Mouse (Mus musculus) liver, embryonic 13.5 days (tissue): Measurements from ENCODE around the gene Ubash3b. TPM values are rescaled to one million over a fixed set of nuclear protein-coding genes. Genes with fewer than 3 reads are reported as not detected.

Experiments used
- ATAC-seq: fragments of 200-750 bp; cut with Nextera tagmentation; 2 replicates; pipeline ENCODE4 v1.8.0; 2017; ENCODE audit warnings: low read depth, mild to moderate bottlenecking, moderate number of reproducible peaks, moderate library complexity
- DNase-seq: peaks from one replicate; pipeline ENCODE4 v3.0.0; 2022
- H3K27ac ChIP-seq: fragments of 300-500 bp; sonication (generic); 2 replicates; pipeline ENCODE4 v1.5.1; 2015; ENCODE audit warnings: moderate library complexity, mild to moderate bottlenecking, inconsistent platforms
- H3K27me3 ChIP-seq: fragments of 300-500 bp; sonication (generic); 2 replicates; pipeline ENCODE4 v1.6.1; 2015; ENCODE audit warnings: mild to moderate bottlenecking, inconsistent platforms
- H3K36me3 ChIP-seq: fragments of 300-500 bp; sonication (generic); 2 replicates; pipeline ENCODE4 v1.6.1; 2015; ENCODE audit warnings: mild to moderate bottlenecking, inconsistent platforms
- H3K4me1 ChIP-seq: fragments of 300-500 bp; sonication (generic); replicated peaks from 2 replicates; pipeline ENCODE4 v1.6.1; 2015; ENCODE audit warnings: inconsistent platforms
- H3K4me2 ChIP-seq: fragments of 300-500 bp; sonication (generic); 2 replicates; pipeline ENCODE4 v1.6.1; 2015; ENCODE audit warnings: inconsistent platforms, mild to moderate bottlenecking, moderate library complexity
- H3K4me3 ChIP-seq: fragments of 300-500 bp; sonication (generic); replicated peaks from 2 replicates; pipeline ENCODE4 v1.5.1; 2015; ENCODE audit warnings: mild to moderate bottlenecking, inconsistent platforms
- H3K9ac ChIP-seq: fragments of 300-500 bp; sonication (generic); 2 replicates; pipeline ENCODE4 v1.6.1; 2015; ENCODE audit warnings: mild to moderate bottlenecking, inconsistent platforms
- H3K9me3 ChIP-seq: fragments of 300-500 bp; sonication (generic); replicated peaks from 2 replicates; pipeline ENCODE4 v1.6.1; 2016; ENCODE audit warnings: inconsistent platforms
- WGBS: fragments of 180-500 bp; shearing (Covaris S2); methylation state at CpG from one replicate; pipeline ENCODE4 v1.1.7; 2015; ENCODE audit not compliant: insufficient replicate concordance; 5-methylcytosine and 5-hydroxymethylcytosine counted together
- polyA plus RNA-seq: library from polyadenylated mRNA; unstranded; fragments of >200 nt; fragmentation: Nextera tagmentation; extraction: Ambion mirVana; gene quantifications from 2 replicates; pipeline ENCODE4 v1.2.1, GENCODE M21; 2015

The Ubash3b gene
- polyA plus RNA-seq, 1 experiment from 2014 or later: 6.7 TPM

DNA sequence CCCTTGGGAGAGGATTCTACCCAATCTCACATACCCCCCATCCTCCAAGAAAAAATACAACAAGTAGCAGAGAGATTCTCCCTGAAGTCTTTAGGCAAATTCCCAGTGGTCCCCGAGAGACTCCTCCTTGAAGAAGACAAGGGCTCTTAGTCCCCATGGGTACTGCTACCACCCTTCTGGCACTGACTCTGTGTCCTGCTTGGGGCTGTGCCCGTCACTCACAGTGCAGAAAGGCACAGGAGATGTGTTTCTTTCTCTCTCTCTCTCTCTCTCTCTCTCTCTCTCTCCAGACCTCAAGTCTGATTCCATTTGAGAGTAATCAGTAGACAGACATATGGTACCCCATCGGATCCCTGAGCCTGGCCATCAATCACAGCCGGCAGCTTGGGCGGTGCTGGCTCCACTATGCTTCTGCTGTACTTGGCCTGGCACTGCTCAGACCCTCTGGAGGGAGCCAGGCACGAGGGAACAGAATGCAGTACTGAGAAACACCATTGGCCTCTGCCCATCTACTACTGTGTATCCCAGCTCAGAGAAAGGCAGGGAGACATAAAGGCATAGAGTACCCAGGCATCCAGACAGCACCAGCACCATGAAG is 12.3 kb downstream of the Ubash3b start:
- ATAC-seq (0 out of 2 replicates have a peak, but pooled peaks have one; percentile 21), DNase-seq (no peak)
- Histone ChIP-seq H3K9ac (no peak overlapping the region), H3K27me3 (no peaks in the 10 kb centered on the region), H3K4me1 (peaks cover 44% of the 10 kb centered on the region), H3K9me3 (no peaks in the 10 kb centered on the region), H3K27ac (peak overlapping the region; percentile 3; the same call in 1 of the 2 replicates), H3K4me2 (no peak overlapping the region), H3K36me3 (no peaks in the 10 kb centered on the region), H3K4me3 (no peak overlapping the region)
- 44% methylated on average over 6 of the region's 6 CpGs for WGBS

DNA sequence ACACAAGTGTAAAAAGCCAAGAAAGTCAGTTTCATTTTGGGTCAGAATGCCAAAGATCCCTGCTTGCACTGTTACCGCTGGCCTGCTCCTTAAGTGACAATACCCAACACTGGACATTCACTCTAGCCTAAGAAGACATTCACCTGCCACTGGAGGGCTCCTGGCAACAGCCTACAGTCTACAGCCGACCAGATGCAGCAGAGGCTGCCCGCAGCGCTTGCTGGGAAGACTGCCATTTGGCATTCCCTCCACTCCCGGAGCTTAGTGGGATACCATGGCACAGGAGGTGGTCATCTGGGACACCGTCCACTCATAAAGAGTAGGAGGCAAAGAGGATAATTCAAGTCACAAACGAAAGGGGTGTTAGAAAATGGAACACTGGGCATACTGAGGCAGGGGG is 12.9 kb downstream of the Ubash3b start:
- DNase-seq: no peak
- H3K27ac ChIP-seq: no peak overlapping the region
- H3K4me1 ChIP-seq: peaks cover 45% of the 10 kb centered on the region
- H3K27me3 ChIP-seq: no peaks in the 10 kb centered on the region
- H3K4me2 ChIP-seq: no peak overlapping the region
- H3K9ac ChIP-seq: no peak overlapping the region
- H3K9me3 ChIP-seq: no peaks in the 10 kb centered on the region
- H3K4me3 ChIP-seq: no peak overlapping the region
- WGBS: 74% methylated on average over 7 of the region's 7 CpGs
- H3K36me3 ChIP-seq: no peaks in the 10 kb centered on the region
- no peak for ATAC-seq

DNA sequence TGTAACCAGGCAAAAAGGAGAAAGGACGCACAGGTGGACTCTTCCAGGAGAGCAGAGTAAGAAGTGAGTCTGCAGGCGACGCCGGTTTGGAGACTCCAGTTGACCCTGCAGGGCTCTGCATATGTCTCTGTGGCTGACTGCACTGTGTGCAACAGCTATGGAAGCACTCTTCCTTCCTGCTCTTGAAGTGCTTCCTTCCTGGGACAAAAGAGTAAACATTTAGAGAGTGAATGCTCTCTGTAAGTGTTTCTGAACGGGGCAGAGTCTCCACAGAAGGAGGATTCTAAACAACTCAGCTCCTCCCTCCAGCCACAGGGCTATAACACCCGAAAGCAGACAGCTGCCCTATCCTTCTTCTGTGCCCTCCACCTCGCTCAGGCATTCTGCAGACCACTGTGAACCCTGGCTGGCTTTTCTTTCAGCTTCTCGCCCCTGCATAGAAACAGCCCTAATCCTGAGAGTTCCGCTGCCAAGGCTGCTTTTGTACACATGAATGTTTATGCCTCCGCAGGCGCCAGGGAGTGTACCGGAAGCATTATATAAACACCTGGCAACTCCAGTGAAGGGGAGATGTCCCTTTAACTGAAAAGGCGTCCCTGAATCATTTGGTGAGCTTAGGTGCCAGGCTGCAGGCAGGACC is 14.2 kb downstream of the Ubash3b start:
- DNase-seq: no peak
- Histone ChIP-seq H3K27ac (peak overlapping the region; percentile 15), H3K36me3 (no peaks in the 10 kb centered on the region), H3K9ac (no peak overlapping the region), H3K4me1 (peaks cover 35% of the 10 kb centered on the region), H3K4me3 (no peak overlapping the region), H3K9me3 (no peaks in the 10 kb centered on the region), H3K27me3 (no peaks in the 10 kb centered on the region), H3K4me2 (0 out of 2 replicates have a peak overlapping the region, but pooled peaks have one; percentile 8)
- no peak for ATAC-seq
- WGBS: 51% methylated on average over 13 of the region's 13 CpGs

GRCm38 (mm10) chr9:41143825-41144224 is 17.7 kb downstream of the Ubash3b start:
- Histone ChIP-seq H3K4me2 (no peak overlapping the region), H3K9ac (no peak overlapping the region), H3K4me3 (no peak overlapping the region), H3K27me3 (no peaks in the 10 kb centered on the region), H3K4me1 (peaks cover 25% of the 10 kb centered on the region), H3K36me3 (no peaks in the 10 kb centered on the region), H3K27ac (no peak overlapping the region), H3K9me3 (no peaks in the 10 kb centered on the region)
- WGBS: 77% methylated on average over 15 of the region's 15 CpGs
- DNase-seq: no peak
- no peak for ATAC-seq

- DNase-seq (no peak), ATAC-seq (no peak)
- Histone ChIP-seq H3K4me3 (no peak overlapping the region), H3K9ac (no peak overlapping the region), H3K27ac (no peak overlapping the region), H3K4me1 (peaks cover 30% of the 10 kb centered on the region), H3K27me3 (no peaks in the 10 kb centered on the region), H3K36me3 (no peaks in the 10 kb centered on the region), H3K9me3 (no peaks in the 10 kb centered on the region), H3K4me2 (no peak overlapping the region)
- WGBS: 37% methylated on average over 3 of the region's 3 CpGs
Measured at GRCm38 (mm10) chr9:41143115-41143514, 18.4 kb downstream of the Ubash3b start.

DNA sequence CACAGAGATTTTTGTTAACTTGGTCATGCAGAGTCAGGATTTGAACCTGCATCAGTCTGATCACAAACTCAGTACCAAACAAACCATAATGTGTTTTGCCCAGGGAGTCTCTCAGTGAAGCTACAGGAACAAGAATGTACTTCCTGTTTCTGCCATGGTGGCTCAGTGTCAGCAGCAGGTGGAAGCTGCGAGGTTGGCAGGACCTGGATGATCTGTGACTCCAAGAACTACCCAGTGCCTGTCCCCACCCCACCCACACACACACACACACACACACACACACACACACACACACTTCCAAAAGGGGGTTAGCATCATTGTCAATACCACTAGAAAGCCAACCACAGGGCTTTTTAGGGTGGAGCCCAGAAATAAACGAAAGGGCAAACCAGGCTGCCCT is 20.5 kb downstream of the Ubash3b start:
- Histone ChIP-seq H3K4me2 (no peak overlapping the region), H3K27me3 (no peaks in the 10 kb centered on the region), H3K9ac (no peak overlapping the region), H3K36me3 (no peaks in the 10 kb centered on the region), H3K27ac (no peak overlapping the region), H3K4me1 (peaks cover 40% of the 10 kb centered on the region), H3K4me3 (no peak overlapping the region), H3K9me3 (no peaks in the 10 kb centered on the region)
- ATAC-seq: no peak
- WGBS: 34% methylated on average over 2 of the region's 2 CpGs
- DNase-seq: no peak

DNA sequence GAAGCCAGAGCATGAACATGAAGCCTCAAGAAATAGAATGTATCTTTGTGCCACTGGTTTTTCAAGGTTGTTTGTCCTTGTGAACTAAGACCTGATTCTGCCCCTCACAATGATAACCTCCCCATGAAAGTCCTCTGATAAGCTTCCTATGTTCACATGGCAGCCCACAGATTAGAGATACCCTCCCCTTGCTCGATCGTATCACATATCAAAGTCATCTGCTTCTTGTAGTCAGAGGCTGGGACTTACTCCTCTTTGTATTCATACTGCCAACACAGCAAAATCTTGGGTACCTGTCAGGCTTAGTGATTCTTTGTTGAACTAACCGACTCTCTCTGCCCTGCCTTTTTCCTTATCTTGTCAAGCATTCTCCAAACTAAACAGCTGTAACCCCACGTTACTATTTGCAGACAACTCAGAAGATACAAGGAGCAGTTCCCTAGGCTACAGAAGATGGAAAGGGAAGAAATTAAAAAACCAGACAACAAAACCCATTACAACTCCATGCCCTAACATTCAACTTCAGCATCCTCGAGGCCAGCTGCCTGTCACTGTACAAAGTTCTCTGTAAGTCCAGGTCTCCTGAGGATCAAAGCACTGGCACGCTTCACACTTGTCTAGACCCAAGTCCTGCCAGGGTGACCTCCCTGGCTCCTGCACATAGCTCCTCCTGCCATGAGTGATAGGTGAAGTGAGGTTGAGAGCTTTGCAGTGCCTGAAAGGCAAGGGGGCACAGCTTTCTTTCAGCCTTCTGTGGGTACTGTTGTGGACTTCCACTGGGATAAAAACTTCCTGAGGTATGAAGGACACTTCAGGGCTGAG is 22.3 kb downstream of the Ubash3b start:
- no peaks in the 10 kb centered on the region for H3K36me3 ChIP-seq
- H3K27ac ChIP-seq: no peak overlapping the region
- DNase-seq: no peak
- peak; percentile 68 for ATAC-seq
- WGBS: 15% methylated on average over 6 of the region's 6 CpGs
- H3K9me3 ChIP-seq: no peaks in the 10 kb centered on the region
- no peaks in the 10 kb centered on the region for H3K27me3 ChIP-seq
- no peak overlapping the region for H3K4me3 ChIP-seq
- H3K4me1 ChIP-seq: peaks cover 58% of the 10 kb centered on the region
- no peak overlapping the region; the same call in 1 of the 2 replicates for H3K9ac ChIP-seq
- H3K4me2 ChIP-seq: peak overlapping the region; percentile 6; the same call in 1 of the 2 replicates

GRCm38 (mm10) chr9:41136691-41137467 is 24.6 kb downstream of the Ubash3b start:
- WGBS: 33% methylated on average over 7 of the region's 7 CpGs
- DNase-seq: no peak

GRCm38 (mm10) chr9:41136273-41136672 is 25.2 kb downstream of the Ubash3b start:
- no peak for DNase-seq
- no peak for ATAC-seq
- H3K9ac ChIP-seq: no peak overlapping the region
- no peaks in the 10 kb centered on the region for H3K27me3 ChIP-seq
- 85% methylated on average over 2 of the region's 2 CpGs for WGBS
- H3K4me2 ChIP-seq: no peak overlapping the region
- H3K4me1 ChIP-seq: peaks cover 55% of the 10 kb centered on the region
- H3K36me3 ChIP-seq: no peaks in the 10 kb centered on the region
- no peak overlapping the region for H3K4me3 ChIP-seq
- no peaks in the 10 kb centered on the region for H3K9me3 ChIP-seq
- H3K27ac ChIP-seq: no peak overlapping the region

More at GRCm38 (mm10) chr9:41136691-41137467, 24.6 kb downstream of the Ubash3b start:
- no peaks in the 10 kb centered on the region for H3K9me3 ChIP-seq
- H3K27me3 ChIP-seq: no peaks in the 10 kb centered on the region
- no peak overlapping the region for H3K4me3 ChIP-seq
- no peak overlapping the region for H3K9ac ChIP-seq
- no peaks in the 10 kb centered on the region for H3K36me3 ChIP-seq
- H3K4me1 ChIP-seq: peaks cover 55% of the 10 kb centered on the region
- H3K27ac ChIP-seq: 0 out of 2 replicates have a peak overlapping the region, but pooled peaks have one; percentile 11
- ATAC-seq: no peak
- no peak overlapping the region for H3K4me2 ChIP-seq

GRCm38 (mm10) chr9:41134907-41135306 is 26.6 kb downstream of the Ubash3b start:
- DNase-seq (no peak), ATAC-seq (no peak)
- WGBS: 19% methylated on average over 4 of the region's 4 CpGs
- peak overlapping the region; percentile 47; the same call in 1 of the 2 replicates for H3K27ac ChIP-seq
- H3K4me2 ChIP-seq: no peak overlapping the region
- H3K9ac ChIP-seq: no peak overlapping the region
- H3K36me3 ChIP-seq: no peaks in the 10 kb centered on the region
- H3K4me3 ChIP-seq: no peak overlapping the region
- no peaks in the 10 kb centered on the region for H3K9me3 ChIP-seq
- peaks cover 61% of the 10 kb centered on the region for H3K4me1 ChIP-seq
- H3K27me3 ChIP-seq: no peaks in the 10 kb centered on the region

- 73% methylated on average over 8 of the region's 8 CpGs for WGBS
- H3K27ac ChIP-seq: no peak overlapping the region
- H3K4me3 ChIP-seq: no peak overlapping the region
- ATAC-seq: no peak
- H3K36me3 ChIP-seq: no peaks in the 10 kb centered on the region
- H3K4me2 ChIP-seq: no peak overlapping the region
- H3K27me3 ChIP-seq: no peaks in the 10 kb centered on the region
- no peak for DNase-seq
- H3K4me1 ChIP-seq: peaks cover 27% of the 10 kb centered on the region
- no peak overlapping the region for H3K9ac ChIP-seq
- no peaks in the 10 kb centered on the region for H3K9me3 ChIP-seq
Measured at GRCm38 (mm10) chr9:41130563-41130962, 30.9 kb downstream of the Ubash3b start.
